ENCODE assay signal across 29 mouse cellular contexts in genomic region chr3:93378146-93378545, GRCm38 (mm10). TPM values are rescaled to one million over a fixed set of nuclear protein-coding genes. Genes with fewer than 3 reads are reported as not detected.
DNase-seq lines count a peak whose midpoint lies in the region; TF ChIP-seq lines count a peak whose summit lies in the region.
"Had no signal": no experiment of that assay in that cellular context is flagged by ENCODE, and none has a peak within 500 bp of the region (broad histone marks: within the 10 kb centered on the region; RNA-seq: fewer than 3 reads in every experiment).

No protein-coding gene starts in this region.

- no peaks in the 10 kb centered on the region for H3K36me3 ChIP-seq in ES-Bruce4 (ENCODE audit: control insufficient read depth, insufficient read depth, low read length, poor library complexity, severe bottlenecking)
- no peaks in the 10 kb centered on the region for H3K36me3 ChIP-seq in heart, embryonic 10.5 days
- no peaks in the 10 kb centered on the region for H3K36me3 ChIP-seq in limb, embryonic 10.5 days
- H3K36me3 ChIP-seq: forebrain, embryonic 10.5 days; heart, embryonic 13.5 days had no signal

- no peak for TF ChIP-seq CTCF in ES-Bruce4 (IDR thresholded peaks at IDR 0.05; ENCODE audit: low read depth, low read length)

- WGBS in heart, embryonic 10.5 days: 59% methylated on average over 4 of the region's 4 CpGs
- 75% methylated on average over 4 of the region's 4 CpGs for WGBS in limb, embryonic 10.5 days

- H3K9ac ChIP-seq in ES-Bruce4 (ENCODE audit: low read depth, poor library complexity, severe bottlenecking): no peak overlapping the region
- H3K9ac ChIP-seq: forebrain, embryonic 13.5 days; heart, embryonic 13.5 days; hindbrain, embryonic 14.5 days had no signal

- H3K4me1 ChIP-seq in ES-Bruce4 (ENCODE audit: control insufficient read depth, insufficient read depth, low read length): peaks cover 3% of the 10 kb centered on the region
- no peaks in the 10 kb centered on the region for H3K4me1 ChIP-seq in heart, embryonic 10.5 days
- no peaks in the 10 kb centered on the region for H3K4me1 ChIP-seq in limb, embryonic 10.5 days
- H3K4me1 ChIP-seq: forebrain, embryonic 13.5 days; heart, embryonic 13.5 days had no signal

- no peak for TF ChIP-seq POLR2A in ES-Bruce4 (IDR thresholded peaks at IDR 0.05; ENCODE audit: insufficient read depth, low read length)

- peak; percentile 17 to 28 for DNase-seq in cerebellum, postnatal 10 days
- DNase-seq in cerebellum, adult 11 months: no peak
- DNase-seq in R1 (ENCODE audit: low read depth, low spot score): peak; percentile 90
- DNase-seq in gonadal fat pad, adult 2 months (ENCODE audit: low read depth): peak; percentile 24
- DNase-seq in heart, embryonic 10.5 days (ENCODE audit: low spot score): no peak
- DNase-seq in limb, embryonic 10.5 days (ENCODE audit: low spot score): no peak
- DNase-seq: adrenal gland, adult 8-10 months; adrenal gland, postnatal 25 days; cerebellum, adult 18-20 months; cerebellum, adult 9-10 months; gastrocnemius, postnatal 10 days; gastrocnemius, postnatal 36 days; heart, adult 18-20 months; heart, postnatal 14 days; heart, postnatal 4 days had no signal

- no peak for TF ChIP-seq EP300 in ES-Bruce4 (IDR thresholded peaks at IDR 0.05; ENCODE audit: insufficient read depth, low read depth, low read length)

- no peaks in the 10 kb centered on the region for H3K27me3 ChIP-seq in ES-Bruce4 (ENCODE audit: control insufficient read depth, insufficient read depth, low read length, poor library complexity, severe bottlenecking)
- no peaks in the 10 kb centered on the region for H3K27me3 ChIP-seq in heart, embryonic 10.5 days (ENCODE audit: insufficient read depth, poor library complexity, severe bottlenecking)
- H3K27me3 ChIP-seq in limb, embryonic 10.5 days (ENCODE audit: low read depth, poor library complexity, severe bottlenecking): no peaks in the 10 kb centered on the region
- H3K27me3 ChIP-seq: forebrain, embryonic 13.5 days; heart, embryonic 13.5 days had no signal

- peak overlapping the region; percentile 26; the same call in 1 of the 2 replicates for H3K27ac ChIP-seq in ES-Bruce4 (ENCODE audit: insufficient read depth, low read length)
- no peak overlapping the region for H3K27ac ChIP-seq in heart, embryonic 10.5 days
- H3K27ac ChIP-seq in limb, embryonic 10.5 days: no peak overlapping the region
- H3K27ac ChIP-seq: forebrain, embryonic 10.5 days; forebrain, embryonic 13.5 days; heart, embryonic 13.5 days; hindbrain, embryonic 14.5 days; hindbrain, postnatal 0 days had no signal

- no peak overlapping the region for H3K4me3 ChIP-seq in ES-Bruce4 (ENCODE audit: low read depth, low read length)
- H3K4me3 ChIP-seq in heart, embryonic 10.5 days: no peak overlapping the region
- no peak overlapping the region for H3K4me3 ChIP-seq in limb, embryonic 10.5 days
- H3K4me3 ChIP-seq: forebrain, embryonic 10.5 days; forebrain, embryonic 13.5 days; heart, embryonic 13.5 days had no signal

- H3K9me3 ChIP-seq in ES-Bruce4 (replicated peaks; ENCODE audit: control insufficient read depth, insufficient read depth, low read length, poor library complexity, severe bottlenecking): no peaks in the 10 kb centered on the region
- no peaks in the 10 kb centered on the region for H3K9me3 ChIP-seq in heart, embryonic 10.5 days
- H3K9me3 ChIP-seq in limb, embryonic 10.5 days (replicated peaks): no peaks in the 10 kb centered on the region
- H3K9me3 ChIP-seq: forebrain, embryonic 10.5 days; forebrain, embryonic 13.5 days; heart, embryonic 13.5 days had no signal

RNA-seq across cellular contexts. Expression of gene Rptn, which starts 15.4 kb away (rescaled TPM):
- polyA plus RNA-seq in ES-Bruce4 (2011; ENCODE audit: insufficient read depth, insufficient read length, low read depth, missing spikeins): not detected in 2 replicates
- not detected in 2 replicates for polyA plus RNA-seq in gonadal fat pad, adult 2 months (2012; rRNA removed)
- not detected in 2 replicates for polyA plus RNA-seq in heart, embryonic 10.5 days (2016; fragmentation: Nextera tagmentation; extraction: Ambion mirVana)
- not detected in 2 replicates for polyA plus RNA-seq in limb, embryonic 10.5 days (2016; fragmentation: Nextera tagmentation; extraction: Ambion mirVana)
- polyA plus RNA-seq: brain, embryonic 14.5 days; embryonic facial prominence, embryonic 11.5 days; forebrain, embryonic 10.5 days; forebrain, embryonic 13.5 days; forebrain, embryonic 16.5 days; heart, embryonic 13.5 days; heart, embryonic 16.5 days; hindbrain, embryonic 11.5 days; hindbrain, embryonic 14.5 days; hindbrain, postnatal 0 days; inflammation-experienced regulatory T-cells, adult 6 months; intestine, embryonic 16.5 days had no signal

RNA-seq across cellular contexts. Expression of gene Hrnr, which starts 58.6 kb away (rescaled TPM):
- polyA plus RNA-seq in ES-Bruce4 (2011; ENCODE audit: insufficient read depth, insufficient read length, low read depth, missing spikeins): not detected in 2 replicates
- not detected in 2 replicates for polyA plus RNA-seq in gonadal fat pad, adult 2 months (2012; rRNA removed)
- polyA plus RNA-seq in heart, embryonic 10.5 days (2016; fragmentation: Nextera tagmentation; extraction: Ambion mirVana): not detected in 2 replicates
- polyA plus RNA-seq in limb, embryonic 10.5 days (2016; fragmentation: Nextera tagmentation; extraction: Ambion mirVana): not detected in 2 replicates
- polyA plus RNA-seq: activated CD4-positive, CD25-positive, alpha-beta regulatory T cell, adult 4 months; brain, embryonic 14.5 days; embryonic facial prominence, embryonic 11.5 days; forebrain, embryonic 10.5 days; forebrain, embryonic 13.5 days; forebrain, embryonic 16.5 days; heart, embryonic 13.5 days; heart, embryonic 16.5 days; hindbrain, embryonic 11.5 days; hindbrain, embryonic 14.5 days; hindbrain, postnatal 0 days; inflammation-experienced regulatory T-cells, adult 6 months had no signal

Comparison
In these comparisons a context has a peak if more than half of its experiments do, and no peak if none do; other contexts are left out.
1. DNase-seq: peak in cerebellum, postnatal 10 days (2 of 2), R1 (single experiment) and gonadal fat pad, adult 2 months (single experiment); none in cerebellum, adult 11 months (single experiment), heart, embryonic 10.5 days (single experiment) and limb, embryonic 10.5 days (single experiment).